Mouse (Mus musculus) brain, embryonic 14.5 days (tissue): ENCODE results near the gene Rbm47.

ENCODE experiments used
- CTCF ChIP-seq: fragments of 200-500 bp; IDR thresholded peaks from 2 replicates; pipeline ENCODE4 v1.5.1; 2012; ENCODE audit warnings: inconsistent platforms, mild to moderate bottlenecking, moderate library complexity, borderline replicate concordance; ENCODE audit not compliant: insufficient read depth, insufficient read length; ENCODE audit errors: extremely low read depth
- POLR2A ChIP-seq: fragments of 200-500 bp; IDR thresholded peaks from 2 replicates; pipeline ENCODE4 v1.6.1; 2012; ENCODE audit warnings: mild to moderate bottlenecking, inconsistent platforms, borderline replicate concordance; ENCODE audit not compliant: poor library complexity, insufficient read depth, insufficient read length, severe bottlenecking; ENCODE audit errors: extremely low read depth

GRCm38 (mm10) chr5:66088902-66089295 is 84.0 kb downstream of the Rbm47 start:
- no peak for TF ChIP-seq CTCF
- TF ChIP-seq POLR2A, result no peak
